Mouse (Mus musculus): ENCODE data around the gene Slc8a1.

DNA sequence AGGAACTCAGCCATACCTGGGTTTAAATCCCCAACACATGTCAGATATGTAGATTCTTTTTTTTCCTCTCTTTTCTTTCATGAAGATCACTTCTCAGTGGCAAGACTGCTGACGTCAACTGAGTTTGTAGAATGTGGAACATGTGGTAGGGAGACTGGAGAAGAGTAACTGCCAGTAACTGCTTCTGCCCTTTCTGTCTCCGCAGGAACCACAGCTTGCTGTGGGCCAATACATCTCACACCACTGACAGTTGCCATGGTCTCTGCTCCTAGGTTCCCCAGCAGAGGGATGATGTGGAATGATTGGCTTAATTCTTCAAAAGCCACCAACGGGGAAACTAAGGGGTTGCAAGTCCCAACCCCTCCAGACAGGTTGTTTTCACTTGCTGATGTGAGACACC lies 33.4 kb downstream of the Slc8a1 start:
- TF ChIP-seq CTCF (IDR thresholded peaks at IDR 0.05; ENCODE audit: control insufficient read depth, insufficient read depth, insufficient read length), result no peak
- no peak for TF ChIP-seq MAX (IDR thresholded peaks at IDR 0.05)
- TF ChIP-seq USF1 (IDR thresholded peaks at IDR 0.05; ENCODE audit: low read depth), result no peak
- no peak for TF ChIP-seq CEBPB (IDR thresholded peaks at IDR 0.05; ENCODE audit: low read depth)
- no peak for TF ChIP-seq MYOG (IDR thresholded peaks at IDR 0.05; ENCODE audit: control insufficient read depth, extremely low read depth, insufficient read length)
- TF ChIP-seq FOSL1 (IDR thresholded peaks at IDR 0.05; ENCODE audit: insufficient read depth, low read length, poor library complexity, severe bottlenecking), result no peak
- TF ChIP-seq MYOD1 (IDR thresholded peaks at IDR 0.05; ENCODE audit: control insufficient read depth, insufficient read length, low read depth), result no peak

All from C2C12 (cell line).